Mouse (Mus musculus) gastrocnemius, postnatal 25 days (tissue): ENCODE results near the gene Sfxn3. TPM values are rescaled to one million over a fixed set of nuclear protein-coding genes. Genes with fewer than 3 reads are reported as not detected.

Experiments used
- DNase-seq: peaks from one replicate; pipeline ENCODE4 v3.0.0; 2022
- total RNA-seq, 2 experiments: library from RNA; stranded (reverse); gene quantifications; 1 replicate in 1 of 2; 2 replicates in 1 of 2; pipeline ENCODE4 v1.2.3; 2021

Gene Sfxn3
- total RNA-seq, 2 experiments from 2014 or later = 20.7 to 22.5 TPM

DNA sequence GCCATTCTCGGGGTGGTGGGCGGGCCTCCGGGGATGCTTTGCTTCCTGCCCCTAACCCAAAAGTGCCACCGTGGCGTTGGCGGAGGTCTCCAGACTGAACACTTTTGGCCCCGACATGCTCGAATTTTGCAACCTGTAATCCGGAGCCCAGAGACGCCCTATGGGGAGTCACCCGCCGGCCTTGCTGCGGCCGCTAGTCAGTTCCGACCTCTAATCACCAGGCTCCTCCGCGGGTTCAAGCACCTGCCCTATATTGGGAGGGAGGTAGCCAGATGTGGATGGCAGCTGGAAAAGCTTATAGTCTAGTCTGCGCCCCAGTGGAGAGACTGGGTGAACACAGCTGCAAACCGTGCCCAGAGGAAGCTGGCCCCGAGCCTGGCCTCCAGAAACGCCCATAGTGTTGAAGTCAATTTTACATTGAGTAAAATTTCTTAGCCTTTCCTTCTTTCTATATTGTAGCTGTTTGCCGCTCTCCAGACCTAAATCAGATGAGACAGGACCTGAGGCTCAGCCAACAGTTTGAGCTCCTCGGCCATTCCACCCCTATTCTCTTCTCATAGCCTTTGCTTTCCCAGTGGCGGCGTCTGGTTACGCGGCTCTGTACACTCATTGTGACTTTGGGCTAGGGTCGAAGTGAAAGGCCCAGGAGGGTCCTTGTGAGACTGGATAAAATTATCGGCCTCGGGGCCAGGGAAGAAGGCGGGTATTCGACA is 28.2 kb downstream of the Sfxn3 start:
- no peak for DNase-seq

DNA sequence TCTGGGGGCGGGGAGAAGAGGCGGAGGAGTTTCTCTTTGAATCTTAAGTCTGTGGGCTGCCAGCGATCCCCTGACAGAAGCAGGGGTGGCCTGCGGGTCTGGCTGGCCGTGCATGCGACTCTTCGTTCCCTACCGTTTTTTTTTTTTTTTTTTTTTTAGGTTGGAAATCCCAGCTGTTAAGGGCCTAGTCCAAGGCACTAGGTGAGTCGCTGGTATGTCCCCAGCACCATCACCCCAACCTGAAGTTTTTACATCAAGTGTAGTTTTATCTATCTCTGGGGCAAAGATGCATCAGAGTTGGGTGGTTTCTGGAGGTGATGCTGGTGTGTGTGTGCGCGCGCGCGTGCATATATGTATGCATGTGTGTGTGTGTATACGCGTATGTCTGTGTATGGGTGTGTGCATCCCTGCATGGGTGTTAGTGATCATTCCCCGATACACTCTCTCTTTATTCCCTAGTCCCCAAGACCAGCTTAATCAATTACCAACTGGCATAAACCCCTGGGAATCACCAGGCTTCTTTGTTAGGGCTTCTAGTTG is 28.8 kb downstream of the Sfxn3 start:
- no peak for DNase-seq

DNA sequence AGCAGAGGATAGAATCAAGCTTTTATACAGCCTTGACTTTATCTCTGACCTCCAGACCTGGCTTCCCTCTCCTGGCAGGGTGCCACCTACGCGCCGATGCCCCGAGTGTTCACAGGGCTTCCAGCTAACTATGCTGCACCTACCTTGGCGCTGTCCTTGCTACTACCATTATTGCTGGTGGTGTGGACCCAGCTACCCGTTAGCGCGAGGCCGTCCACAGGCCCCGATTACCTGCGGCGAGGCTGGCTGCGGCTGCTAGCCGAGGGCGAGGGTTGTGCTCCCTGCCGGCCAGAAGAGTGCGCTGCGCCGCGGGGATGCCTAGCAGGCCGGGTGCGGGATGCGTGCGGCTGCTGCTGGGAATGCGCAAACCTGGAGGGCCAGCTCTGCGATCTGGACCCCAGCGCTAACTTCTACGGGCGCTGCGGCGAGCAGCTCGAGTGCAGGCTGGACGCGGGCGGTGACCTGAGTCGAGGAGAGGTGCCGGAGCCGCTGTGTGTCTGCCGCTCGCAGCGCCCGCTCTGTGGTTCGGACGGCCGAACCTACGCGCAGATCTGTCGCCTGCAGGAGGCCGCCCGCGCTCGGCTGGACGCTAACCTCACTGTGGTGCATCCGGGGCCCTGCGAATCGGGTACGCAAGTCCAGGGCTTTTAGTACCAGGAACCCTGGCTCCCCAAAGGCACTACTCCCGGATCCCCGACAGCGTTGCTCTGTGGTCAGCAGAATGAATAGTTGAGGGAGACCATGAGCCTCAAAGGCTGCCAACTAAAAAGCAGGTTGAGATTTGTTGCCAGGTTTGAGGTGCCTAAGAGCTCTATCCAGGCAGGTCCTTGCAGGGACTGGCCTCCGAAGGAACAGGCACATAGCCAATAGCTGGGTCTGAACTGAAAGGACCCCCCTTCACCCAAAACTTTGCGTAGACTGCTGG is 29.5 kb downstream of the Sfxn3 start:
- DNase-seq = peak; percentile 57

DNA sequence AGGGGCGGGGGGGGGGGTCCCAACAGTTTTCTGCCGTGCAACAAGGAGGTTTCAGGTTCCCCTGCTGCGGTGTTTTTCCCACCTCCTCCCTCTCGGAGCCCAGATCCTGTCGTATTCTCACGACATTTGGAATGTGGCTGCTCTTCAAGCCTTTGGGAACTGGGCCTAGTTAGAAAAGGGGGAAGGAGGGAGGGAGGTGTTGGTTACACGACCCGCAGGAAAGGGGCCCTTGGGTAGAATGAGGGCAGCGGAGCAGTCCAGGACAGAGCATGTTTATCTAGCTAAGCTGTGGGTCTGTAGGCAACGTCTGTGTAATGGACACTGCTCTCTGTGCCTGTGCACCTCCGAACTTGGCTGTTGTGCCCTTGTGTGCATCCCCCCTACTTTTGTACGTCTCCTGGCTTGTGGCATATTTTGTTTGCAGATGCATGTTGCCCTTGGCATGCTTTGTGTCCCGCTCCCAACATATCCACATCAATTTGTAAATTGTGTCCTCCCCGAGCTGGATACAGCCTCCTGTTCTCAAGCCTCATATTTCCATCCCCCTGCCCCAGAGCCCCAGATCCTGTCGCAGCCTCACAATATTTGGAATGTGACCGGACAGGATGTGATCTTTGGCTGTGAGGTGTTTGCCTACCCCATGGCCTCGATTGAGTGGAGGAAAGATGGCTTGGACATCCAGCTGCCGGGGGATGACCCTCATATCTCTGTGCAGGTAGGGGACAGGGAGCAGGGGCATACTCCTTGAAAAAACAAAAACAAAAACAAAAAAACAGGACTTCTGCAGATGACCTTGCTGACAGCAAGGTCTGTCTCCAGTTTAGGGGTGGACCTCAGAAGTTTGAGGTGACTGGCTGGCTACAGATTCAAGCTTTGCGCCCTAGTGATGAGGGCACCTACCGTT is 30.7 kb downstream of the Sfxn3 start:
- no peak for DNase-seq

DNA sequence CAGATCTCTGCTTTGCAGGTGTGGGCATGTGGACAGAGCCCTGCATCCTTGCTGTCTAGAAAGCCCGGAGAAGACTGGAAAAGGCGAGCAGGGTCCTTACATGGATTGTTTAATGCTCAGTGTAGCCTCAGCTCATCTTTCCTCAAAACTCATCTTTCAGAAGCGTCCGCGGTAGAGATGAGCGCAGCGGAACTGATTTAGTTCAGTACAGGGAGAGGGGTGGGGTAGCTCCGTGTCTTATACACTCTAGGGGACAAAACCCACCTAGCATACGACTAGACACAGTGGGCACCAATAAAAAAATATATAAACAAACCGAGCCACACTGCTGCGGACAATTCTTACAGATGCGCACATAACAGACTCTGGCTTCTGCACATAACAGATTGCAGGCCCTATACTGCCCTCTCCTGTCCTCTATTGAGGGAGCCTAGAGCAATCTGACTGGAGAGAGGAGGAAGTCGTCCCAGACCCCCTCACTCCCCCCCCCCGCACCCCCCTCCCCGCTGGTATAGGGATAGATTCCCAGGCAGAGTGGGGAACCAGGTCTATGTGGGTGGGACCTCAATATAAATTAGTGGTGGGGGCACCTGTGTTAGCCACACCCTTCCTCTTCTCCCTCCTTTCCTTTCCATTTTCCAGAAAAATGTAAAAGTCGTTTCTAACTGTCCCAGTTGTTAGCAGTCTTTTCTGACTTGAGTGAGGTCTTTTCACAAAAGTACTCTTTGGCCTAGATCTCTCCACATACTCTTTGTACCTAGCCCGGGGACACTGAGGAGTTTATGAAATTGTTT is 31.9 kb downstream of the Sfxn3 start:
- no peak for DNase-seq

DNA sequence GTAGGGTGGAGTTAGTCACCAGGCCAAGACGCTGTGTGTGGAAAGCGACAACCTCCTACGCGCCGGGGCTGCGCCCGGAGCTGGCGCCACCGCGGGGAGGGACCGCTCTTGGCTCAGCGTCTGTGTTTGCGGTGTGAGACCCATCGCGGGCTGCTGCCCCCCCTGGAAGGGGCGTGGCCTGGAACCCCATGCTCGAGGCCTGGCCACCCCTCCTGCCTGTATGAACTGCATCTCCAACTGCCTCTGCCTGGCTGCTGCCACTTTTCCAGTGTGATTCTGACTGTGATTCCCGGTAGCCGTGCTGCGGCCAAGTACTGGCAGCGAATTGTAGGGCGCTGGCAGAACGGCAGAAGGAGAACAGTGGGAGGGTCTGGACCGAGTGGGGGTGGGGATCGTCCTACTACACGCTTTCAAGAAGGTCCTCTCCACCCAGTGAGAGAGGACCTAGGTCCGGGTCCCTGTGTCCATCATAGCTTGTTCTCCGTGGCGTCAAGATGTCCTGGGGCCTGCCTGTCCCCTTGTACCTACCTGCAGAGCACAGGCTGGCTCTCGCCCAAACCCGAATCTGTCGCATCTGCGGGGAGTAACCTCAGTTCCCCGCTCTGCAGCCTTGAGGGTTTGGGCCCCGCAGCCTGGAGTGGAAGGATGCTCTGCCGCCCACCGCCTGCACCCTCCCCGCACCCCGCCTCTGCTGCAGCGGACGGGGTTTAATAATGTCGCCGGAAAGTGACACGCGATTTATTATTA is 32.6 kb downstream of the Sfxn3 start:
- peak; percentile 76 for DNase-seq

DNA sequence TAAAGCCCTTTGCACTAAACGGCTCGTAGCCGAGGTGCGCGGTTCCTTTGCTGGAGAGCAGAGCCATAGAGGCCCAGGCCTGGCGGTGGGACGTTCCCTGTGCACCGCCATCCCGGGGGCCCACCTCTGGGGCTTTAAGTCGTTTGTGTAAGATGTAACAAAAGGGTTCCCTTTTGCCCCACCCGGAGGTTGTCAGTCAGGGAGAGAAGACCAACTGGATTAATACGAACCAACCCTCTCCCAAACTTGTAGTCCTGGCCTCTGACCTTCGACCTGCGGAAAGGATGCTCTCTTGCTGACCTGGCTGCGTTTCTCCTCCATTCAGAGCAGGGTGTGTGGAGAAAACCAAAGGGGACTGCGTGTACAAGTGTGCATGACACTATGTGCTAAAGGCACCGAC is 33.4 kb downstream of the Sfxn3 start:
- no peak for DNase-seq

DNA sequence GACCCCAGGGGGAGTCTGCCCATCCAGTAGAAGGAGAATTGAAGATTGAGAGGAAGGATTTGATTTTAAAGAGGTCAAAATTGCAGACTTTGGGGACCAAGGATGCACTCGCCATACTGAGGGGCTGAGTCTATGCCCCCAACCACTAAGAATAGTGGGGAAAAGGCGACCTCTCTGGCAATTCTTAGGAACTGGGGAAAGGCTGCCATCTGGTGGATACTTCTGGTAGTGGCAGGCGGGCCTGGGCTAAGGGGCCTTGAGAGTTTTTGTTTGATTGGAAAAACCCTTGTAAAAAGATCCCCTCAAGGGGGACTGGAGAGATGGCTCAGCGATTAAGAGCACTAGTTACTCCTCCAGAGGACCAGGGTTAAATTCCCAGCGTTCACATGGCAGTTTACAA is 34.0 kb downstream of the Sfxn3 start:
- peak; percentile 32 for DNase-seq

DNA sequence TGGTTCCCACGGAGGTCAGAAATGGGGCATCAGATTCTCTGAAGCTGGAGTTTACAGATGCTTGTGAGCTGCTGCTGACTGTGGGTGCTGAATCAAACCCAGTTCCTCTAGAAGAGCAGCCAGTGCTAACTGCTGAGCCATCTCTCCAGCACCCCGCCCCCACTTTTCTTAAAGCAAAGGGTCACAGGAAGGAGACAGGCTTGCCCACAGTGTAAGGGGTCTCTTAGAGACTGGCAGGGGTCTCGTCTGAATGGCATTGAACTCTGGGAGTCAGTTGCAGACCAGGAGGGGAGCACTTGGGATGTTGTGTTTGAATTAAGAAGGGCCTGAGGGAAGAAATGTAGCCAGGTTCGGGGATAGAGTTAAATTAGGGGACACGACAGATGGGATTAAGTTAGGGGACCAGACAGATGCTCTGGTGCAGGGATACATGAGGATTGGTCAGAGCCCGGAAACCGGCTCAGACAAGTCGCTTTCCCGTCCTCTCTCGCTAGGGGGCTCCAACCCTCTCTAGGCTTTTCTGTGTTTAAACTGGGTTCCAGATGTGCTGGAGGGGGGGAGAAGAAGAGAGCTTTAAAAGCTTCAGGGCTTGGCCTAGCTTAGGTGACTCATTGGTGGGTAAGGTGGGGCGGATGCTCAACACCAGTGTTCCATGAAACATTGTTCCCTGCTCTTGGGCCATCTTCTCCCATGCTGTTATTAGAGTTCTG is 34.7 kb downstream of the Sfxn3 start:
- no peak for DNase-seq

DNA sequence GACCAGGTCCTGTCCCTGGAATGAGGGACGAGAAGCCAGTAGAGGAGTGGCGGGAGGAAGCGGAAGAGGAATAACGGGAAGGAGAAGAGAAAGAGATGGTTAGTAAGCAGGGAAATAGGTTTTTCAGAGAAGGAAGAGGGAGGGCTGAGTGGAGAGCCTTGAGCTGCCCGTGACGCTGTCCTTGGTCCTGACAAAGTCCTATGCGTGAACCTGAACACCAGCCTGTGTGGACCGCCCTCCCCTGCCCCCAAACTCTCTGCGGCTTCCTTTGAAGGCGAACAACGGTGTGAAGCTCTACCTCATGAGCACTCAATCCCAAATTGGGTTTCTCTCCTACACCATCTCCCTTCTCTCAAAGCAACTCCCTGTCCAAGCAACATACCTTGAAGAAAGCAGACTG is 50.6 kb downstream of the Sfxn3 start:
- DNase-seq = no peak

DNA sequence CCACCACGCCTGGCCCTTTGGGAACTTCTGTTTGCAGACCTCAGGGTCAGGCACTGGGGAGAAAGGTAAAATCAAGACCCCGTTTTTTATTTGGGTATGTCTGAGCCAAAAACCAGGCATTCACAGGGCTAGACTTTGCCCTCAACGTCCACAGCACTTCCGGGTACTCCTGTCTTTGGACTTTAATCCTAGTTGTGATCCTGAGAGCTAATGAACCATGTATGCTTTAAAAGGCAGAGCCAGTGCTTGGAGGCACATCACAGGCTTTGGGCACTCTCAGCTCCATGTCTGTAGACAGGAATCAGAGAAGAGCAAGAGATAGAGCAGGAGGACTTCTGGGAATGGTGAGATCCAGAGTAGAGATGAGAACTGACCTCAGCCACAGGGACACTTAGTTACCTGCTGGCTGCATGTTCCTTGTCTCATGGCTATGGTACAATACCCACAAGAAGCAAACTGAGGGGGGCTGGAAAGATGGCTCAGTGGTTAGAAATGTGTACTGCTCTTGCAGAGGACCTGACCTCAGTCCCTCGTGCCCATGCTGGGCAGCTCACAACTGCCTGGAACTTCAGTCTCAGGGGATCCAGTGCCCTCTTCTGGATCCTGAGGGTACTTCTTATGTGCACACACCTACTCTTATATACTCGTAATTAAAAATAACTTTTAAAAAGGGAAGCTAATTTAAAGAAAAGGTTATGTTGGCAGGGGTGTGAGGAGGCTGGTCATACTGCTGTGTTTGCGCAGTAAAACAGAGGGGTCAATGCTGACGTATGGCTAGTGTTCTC is 53.4 kb downstream of the Sfxn3 start:
- DNase-seq = no peak

DNA sequence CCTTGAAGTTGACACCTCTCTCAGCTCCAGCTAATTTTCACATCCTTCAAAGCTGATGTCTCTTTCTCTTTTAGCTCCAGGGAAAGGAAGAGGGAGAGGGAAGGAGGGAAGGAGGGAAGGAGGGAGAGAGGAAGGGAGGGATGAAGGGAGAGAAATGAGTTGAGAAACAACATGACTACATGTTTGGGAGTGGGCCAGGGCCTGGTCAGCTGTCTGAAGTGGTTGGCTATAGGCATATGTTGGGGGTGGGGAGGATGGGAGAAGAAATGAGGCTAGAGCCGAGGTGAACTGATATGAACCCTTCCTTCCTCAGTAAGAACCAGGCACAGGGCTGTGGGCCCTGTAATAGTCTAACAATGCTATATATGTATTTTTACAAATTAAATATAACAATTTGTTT is 58.3 kb downstream of the Sfxn3 start:
- no peak for DNase-seq

Other genes with a start within 250 kb of the Sfxn3 start
- gene Slf2, start 116.4 kb upstream of the Sfxn3 start, total RNA-seq = 10 to 100 TPM; 11.1 to 11.7 TPM
- under 1 TPM; 0.19 to 0.33 TPM for gene Sema4g, start 58.4 kb upstream of the Sfxn3 start, total RNA-seq
- gene Twnk, start 41.8 kb upstream of the Sfxn3 start, total RNA-seq = 10 to 100 TPM; 16.2 to 16.6 TPM
- gene Mrpl43, start 41.1 kb upstream of the Sfxn3 start, total RNA-seq = 10 to 100 TPM; 32.8 to 36.4 TPM
- 10 to 100 TPM; 19.2 to 22.9 TPM for gene Lzts2, start 33.1 kb upstream of the Sfxn3 start, total RNA-seq
- 1 to 10 TPM; 5.4 to 5.9 TPM for gene Pdzd7, start 1.8 kb upstream of the Sfxn3 start, total RNA-seq
- 1 to 10 TPM; 5.4 to 6.3 TPM for gene Kazald1, start 27.7 kb downstream of the Sfxn3 start, total RNA-seq
- gene Tlx1, start 103.2 kb downstream of the Sfxn3 start, total RNA-seq = not detected
- 10 to 100 TPM; 34.0 to 41.1 TPM for gene Lbx1, start 188.3 kb downstream of the Sfxn3 start, total RNA-seq